Mouse (Mus musculus): ENCODE results near the gene Slc30a6.
"Not testable (repeated sequence)": the region's sequence is repeated elsewhere in the genome, so short reads cannot be mapped to it uniquely, and the experiment has no call there.

The Slc30a6 gene

GRCm38 (mm10) chr17:74449776-74450175 lies 54.4 kb downstream of the Slc30a6 start:
- DNase-seq (ENCODE audit: low spot score) = no peak

GRCm38 (mm10) chr17:74453928-74454327 lies 58.5 kb downstream of the Slc30a6 start:
- DNase-seq (ENCODE audit: low spot score) = no peak

- no peak for DNase-seq (ENCODE audit: low spot score)
Observed at GRCm38 (mm10) chr17:74454660-74455059, 59.3 kb downstream of the Slc30a6 start.

GRCm38 (mm10) chr17:74455426-74455825 lies 60.0 kb downstream of the Slc30a6 start:
- DNase-seq (ENCODE audit: low spot score) = no peak

GRCm38 (mm10) chr17:74456825-74457224 lies 61.4 kb downstream of the Slc30a6 start:
- no peak for DNase-seq (ENCODE audit: low spot score)

- no peak for DNase-seq (ENCODE audit: low spot score)
Observed at GRCm38 (mm10) chr17:74457972-74458677, 62.7 kb downstream of the Slc30a6 start.

- no peak for DNase-seq (ENCODE audit: low spot score)
Observed at GRCm38 (mm10) chr17:74458711-74459408, 63.5 kb downstream of the Slc30a6 start, which contains the start of gene Nlrc4. TSS of gene Nlrc4 (minus strand) at chr17:74459142.

- no peak for DNase-seq (ENCODE audit: low spot score)
Observed at GRCm38 (mm10) chr17:74463510-74463909, 68.1 kb downstream of the Slc30a6 start.

- DNase-seq (ENCODE audit: low spot score) = not testable (repeated sequence)
Observed at GRCm38 (mm10) chr17:74467981-74468380, 72.6 kb downstream of the Slc30a6 start.

GRCm38 (mm10) chr17:74470133-74470532 lies 74.7 kb downstream of the Slc30a6 start:
- not testable (repeated sequence) for DNase-seq (ENCODE audit: low spot score)

Data from layer of hippocampus, adult 9-10 months (tissue).